Mouse (Mus musculus) brain, adult 2 months (tissue): ENCODE results near the gene Rab3c.
A peak's percentile ranks its signal among the peaks of the same experiment; 100 is the strongest.

ENCODE experiments used
- DNase-seq: peaks from one replicate; pipeline ENCODE4 v3.0.0; 2011; ENCODE audit warnings: low read depth, low spot score

Gene Rab3c

GRCm38 (mm10) chr13:110094998-110095397, 185.8 kb downstream of the Rab3c start:
- no peak for DNase-seq

DNA sequence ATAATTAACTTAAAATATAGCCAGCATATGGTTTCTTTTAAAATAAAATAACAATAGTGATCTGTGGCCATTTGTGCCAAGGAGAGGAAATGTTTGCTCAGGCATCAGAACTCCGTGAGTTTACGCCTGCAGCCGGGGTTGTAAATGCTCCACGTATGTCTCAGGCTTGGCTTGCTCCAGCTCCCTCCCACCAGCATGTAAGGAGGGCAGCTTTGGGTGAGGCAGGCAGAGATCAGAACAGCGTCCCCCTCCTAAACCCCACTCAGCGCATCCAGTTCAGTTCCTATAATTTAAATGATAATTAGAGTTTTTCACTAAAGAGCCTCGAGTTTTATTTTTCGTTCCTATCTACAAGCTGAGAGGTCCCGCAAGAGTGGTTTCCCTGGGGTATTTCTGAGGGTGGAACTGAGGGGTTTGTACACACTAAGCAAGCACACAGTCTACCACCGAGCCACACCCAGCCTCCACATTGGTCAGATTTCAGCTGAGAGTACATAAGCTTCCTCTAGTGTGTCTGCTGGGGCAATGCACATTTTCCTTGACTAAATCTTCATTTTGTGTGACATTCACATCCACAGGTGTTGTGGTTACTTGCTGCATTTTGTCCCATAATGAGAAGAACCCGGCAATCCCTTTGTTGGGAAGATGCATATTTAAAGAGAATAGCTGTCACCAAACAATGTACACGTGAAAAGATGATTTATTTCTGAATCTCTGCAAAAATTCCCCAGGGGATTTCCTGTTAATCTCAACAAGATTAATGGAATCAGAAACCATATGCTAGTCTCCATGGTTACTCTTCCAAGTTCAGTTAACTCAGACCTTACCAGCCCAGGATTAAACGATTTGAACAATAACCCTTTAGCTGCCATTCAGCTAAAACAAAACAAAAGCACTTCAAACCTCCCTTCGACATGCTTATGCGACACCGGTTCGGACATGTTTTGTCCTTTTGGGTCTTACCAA, 186.8 kb downstream of the Rab3c start:
- no peak for DNase-seq

DNA sequence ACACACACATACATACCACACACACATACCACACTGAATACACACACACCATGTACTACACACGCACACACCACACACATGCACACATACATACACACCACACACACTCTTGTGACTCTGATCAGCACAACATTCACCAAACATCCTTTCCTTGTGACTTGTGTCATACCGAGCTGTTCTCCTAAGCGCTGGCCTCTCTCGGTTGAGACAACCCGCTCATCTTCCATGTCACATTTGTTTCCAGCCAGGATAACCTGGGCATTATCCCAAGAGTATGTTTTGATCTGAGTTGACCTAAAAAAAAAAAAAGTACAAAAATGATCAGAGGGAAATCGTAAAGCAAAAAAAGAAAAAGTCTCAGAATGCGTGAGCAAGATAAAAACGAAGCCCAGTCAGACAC, 196.8 kb downstream of the Rab3c start:
- DNase-seq, result peak; percentile 68

DNA sequence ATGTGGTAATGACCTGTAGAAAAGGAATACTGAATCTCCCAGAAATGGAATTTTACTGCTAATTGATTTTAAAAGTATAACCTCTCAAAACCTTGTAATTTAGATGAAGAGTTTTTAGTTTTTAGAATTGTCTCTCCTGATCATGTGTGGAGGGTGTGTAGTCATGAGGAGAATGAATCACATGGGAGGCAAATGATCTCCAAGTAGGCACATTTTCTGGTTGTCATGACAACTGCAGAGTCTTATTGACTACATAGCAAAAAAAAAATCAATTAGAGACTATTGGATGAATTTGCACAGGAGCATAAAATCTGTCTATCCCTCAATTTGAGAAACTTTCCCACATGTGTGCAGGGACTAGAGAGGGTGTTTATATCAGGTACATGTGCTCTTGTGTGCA, 199.6 kb downstream of the Rab3c start:
- DNase-seq, result peak; percentile 58

- DNase-seq, result peak; percentile 80
Measured at GRCm38 (mm10) chr13:110075587-110075986, 205.2 kb downstream of the Rab3c start.

GRCm38 (mm10) chr13:110074180-110074579, 206.6 kb downstream of the Rab3c start:
- DNase-seq, result no peak

GRCm38 (mm10) chr13:110067149-110067548, 213.6 kb downstream of the Rab3c start:
- DNase-seq, result peak; percentile 98

- DNase-seq, result peak; percentile 95
Measured at GRCm38 (mm10) chr13:110066674-110067073, 214.1 kb downstream of the Rab3c start.

GRCm38 (mm10) chr13:110062835-110063411, 217.9 kb downstream of the Rab3c start:
- peak; percentile 94 for DNase-seq

DNA sequence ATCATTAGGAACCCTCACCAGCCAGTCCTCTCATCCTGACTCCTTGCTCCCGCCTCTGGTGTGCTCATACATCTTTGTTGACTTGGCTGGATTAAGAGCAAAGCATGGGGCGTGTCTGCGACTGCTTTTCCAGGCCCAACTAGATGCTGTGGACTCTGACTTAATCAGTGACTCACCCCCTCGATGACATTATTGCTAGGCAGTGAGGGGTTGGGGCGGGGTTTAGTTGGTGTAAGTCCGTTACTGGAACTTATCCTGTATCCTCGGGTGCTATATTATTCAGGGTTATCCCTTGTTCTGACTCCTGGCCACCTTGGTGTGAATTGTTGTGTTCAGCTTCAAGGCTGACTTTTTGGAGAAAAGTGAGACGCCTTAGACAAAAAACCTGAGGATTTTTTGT, 218.5 kb downstream of the Rab3c start:
- DNase-seq, result peak; percentile 35

GRCm38 (mm10) chr13:110054538-110054937, 226.3 kb downstream of the Rab3c start:
- DNase-seq, result no peak

DNA sequence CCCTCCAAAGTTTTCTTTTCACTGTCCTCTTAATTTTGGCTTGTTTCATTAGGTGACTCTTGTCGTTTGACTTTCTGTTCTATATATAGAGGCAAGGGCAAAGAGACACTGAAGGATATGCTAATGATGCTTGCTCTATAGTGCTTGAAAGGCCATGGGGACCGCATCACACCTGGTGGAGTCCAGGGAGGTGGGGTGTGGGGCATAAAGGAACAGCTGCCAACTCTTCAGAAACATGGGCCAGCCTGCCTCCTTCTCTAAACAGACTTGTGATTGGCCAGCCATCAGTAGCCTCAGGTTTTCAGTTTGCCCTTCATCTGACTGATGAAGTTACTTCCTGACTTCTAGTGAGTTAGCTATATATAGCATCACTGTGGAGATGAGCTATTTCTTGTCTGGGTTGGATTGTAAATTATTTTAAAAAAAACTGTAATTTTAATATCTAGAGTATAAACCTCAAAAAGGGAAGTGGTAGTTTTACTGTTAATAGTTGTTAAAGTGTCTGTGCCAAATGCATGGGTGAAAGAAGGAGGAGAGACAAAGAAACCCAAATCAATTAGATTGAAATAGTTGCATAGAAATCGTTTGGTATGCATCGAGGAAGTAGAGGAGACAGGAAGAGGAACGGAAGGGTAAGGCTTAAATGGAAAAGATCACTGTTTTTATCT, 231.9 kb downstream of the Rab3c start:
- no peak for DNase-seq

GRCm38 (mm10) chr13:110044418-110044817, 236.4 kb downstream of the Rab3c start:
- no peak for DNase-seq

GRCm38 (mm10) chr13:110039779-110040498, 240.9 kb downstream of the Rab3c start:
- DNase-seq, result peak; percentile 73

GRCm38 (mm10) chr13:110039170-110039569, 241.6 kb downstream of the Rab3c start:
- no peak for DNase-seq

DNA sequence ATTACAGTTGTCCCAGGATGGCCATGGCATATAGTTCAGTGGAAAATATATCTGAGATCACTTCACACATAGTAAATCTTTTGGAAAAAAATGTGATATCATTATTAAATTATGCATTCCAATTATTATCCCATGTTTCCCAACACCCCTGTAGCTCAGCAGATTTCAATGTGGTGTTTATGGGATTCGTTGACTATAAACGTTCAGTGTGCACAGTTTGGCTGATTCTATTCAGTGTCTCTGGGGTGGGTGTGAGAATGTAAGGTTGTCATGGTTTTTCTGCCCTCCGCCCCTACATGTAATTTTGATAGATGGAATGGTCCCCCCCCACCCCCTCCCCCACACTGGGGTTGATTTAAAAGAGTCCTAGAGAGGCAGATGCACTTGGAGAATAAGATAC, 242.3 kb downstream of the Rab3c start:
- no peak for DNase-seq

DNA sequence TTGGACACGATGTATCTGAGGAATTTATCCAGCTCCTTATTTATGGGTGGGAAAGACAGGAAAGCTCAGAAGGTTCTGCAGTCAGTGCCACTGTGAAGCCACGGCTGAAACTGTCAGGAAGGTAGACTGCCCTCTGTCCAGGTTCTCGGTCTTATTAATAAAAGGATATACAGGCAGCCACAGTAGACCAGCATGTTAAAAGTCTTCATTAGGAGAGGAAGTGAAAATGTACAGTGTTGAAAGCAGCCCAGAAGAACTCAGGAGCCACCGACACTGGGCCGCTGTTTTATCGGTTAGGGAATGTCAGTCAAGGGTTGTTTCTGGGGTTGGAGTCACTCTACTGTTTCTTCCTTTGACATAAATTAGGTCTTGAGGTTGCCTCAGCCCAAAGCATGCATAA, 245.9 kb downstream of the Rab3c start:
- DNase-seq, result no peak

GRCm38 (mm10) chr13:110034041-110034440, 246.8 kb downstream of the Rab3c start:
- no peak for DNase-seq

DNA sequence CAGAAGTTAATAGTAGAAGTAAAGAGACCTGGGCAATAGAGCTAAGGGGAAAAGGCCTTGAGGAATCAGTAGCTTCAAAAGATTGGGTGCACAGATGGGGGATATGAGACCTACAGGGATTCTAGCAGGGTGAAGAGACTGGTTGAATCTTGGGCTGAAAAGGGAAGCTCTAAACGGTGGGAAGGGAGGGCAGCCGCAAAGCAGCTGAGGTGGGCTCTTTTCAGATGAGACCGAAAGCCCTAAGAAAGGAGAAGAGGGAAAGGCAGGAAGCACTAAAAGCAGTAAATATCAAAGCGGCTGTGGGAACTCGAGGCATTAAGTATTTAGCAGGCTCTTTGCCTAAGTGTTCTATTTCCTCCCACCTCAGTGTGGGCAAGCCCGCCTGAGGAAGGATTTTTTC, 248.9 kb downstream of the Rab3c start:
- no peak for DNase-seq

DNA sequence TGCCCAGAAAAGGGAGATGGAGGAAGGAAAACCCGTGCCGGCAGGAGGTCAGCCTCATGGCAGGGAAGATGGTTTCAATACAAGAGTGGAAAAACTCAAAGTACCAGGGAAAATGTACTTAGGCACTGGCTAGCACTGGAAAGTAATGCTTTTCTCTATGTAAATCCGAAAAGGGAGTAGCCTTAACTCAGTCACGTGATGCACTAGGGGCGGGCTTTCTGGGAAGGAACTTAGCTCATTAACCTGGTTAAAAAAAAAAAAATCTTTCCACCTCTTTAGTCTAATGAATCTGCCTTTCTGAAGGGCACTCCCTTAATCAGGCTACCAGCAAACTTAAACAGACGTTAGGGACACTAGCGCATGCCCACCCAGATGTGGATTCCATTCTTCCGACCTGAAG, 249.7 kb downstream of the Rab3c start:
- no peak for DNase-seq

- no peak for DNase-seq
Measured at GRCm38 (mm10) chr13:110024381-110025161, 256.2 kb downstream of the Rab3c start.
